Mouse (Mus musculus) cerebellum, postnatal 25 days (tissue): ENCODE measurements at regions not wholly inside any gene's neighbourhood (a gene's known extent, or its start where the extent isn't known, plus 50 kb on each side); places are given as distances from the start of the nearest gene placed in this dataset.

Source experiments
- DNase-seq, 2 experiments: peaks; one replicate each; pipeline ENCODE4 v3.0.0; 2021; ENCODE audit warnings: mixed read lengths in 2 of 2

DNA sequence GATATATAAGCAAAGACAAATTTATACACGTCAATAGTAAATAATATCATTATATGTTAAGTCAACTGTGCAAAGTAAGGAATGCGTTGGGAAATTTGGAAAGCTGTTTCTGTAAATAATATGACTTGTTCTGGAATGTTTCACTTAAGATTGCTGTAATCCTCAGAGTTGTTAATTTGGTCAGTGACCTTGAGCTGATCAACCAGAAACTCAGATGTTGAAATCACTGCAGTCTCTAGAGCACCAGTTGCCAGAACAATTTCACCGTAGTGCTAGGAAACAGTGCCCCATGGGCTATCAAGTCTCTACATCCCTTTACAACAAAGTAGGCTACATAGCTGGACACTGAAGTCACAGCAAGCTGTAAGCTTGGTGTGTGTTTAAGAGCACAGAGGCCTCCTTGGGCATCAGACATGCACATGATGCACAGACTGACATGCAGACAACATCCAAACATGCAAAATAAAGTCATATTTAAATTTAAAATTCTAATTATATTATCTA, 212.6 kb downstream of the Pik3r1 start:
- DNase-seq, result no peak

DNA sequence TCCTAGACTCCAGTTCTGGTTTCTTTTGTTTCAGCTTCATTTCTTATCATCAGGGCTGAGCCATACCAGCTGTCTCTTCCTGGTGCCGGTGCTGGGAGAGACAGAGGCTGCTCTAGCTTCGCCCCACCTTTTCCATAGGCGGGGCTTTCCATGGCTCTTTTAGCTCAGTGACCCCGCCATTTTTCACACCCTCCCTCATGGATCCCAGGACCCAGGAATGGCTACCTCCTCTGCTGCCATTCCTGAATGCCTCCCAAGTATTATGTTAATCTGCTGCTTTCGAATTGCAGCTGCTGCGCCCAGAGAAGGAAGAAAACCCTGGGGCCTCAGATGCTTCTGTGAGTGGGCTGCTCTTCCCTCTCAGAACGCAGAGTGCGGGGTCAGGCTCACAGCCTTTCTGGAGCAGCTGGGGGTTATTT, 214.9 kb downstream of the Pik3r1 start:
- DNase-seq, result no peak

DNA sequence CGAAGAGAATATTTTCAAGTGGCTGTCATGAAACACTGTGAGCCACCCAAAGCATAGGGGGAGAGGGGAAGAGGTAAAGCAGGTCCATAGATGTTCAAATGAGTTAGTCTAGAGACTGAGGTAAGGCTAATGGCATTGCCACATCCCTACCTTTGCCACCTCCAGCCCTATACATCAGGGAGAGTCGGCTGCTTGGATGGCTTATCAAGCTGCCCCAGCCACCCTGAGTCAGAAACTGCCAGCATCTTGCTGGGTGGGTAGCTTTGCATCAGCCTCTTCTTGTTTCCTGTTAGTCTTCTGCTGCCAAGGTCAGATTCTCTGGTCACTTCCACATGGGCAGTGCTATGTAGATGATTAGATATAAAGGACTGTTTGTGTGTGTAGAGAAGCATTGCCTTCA, 215.6 kb downstream of the Pik3r1 start:
- no peak for DNase-seq

DNA sequence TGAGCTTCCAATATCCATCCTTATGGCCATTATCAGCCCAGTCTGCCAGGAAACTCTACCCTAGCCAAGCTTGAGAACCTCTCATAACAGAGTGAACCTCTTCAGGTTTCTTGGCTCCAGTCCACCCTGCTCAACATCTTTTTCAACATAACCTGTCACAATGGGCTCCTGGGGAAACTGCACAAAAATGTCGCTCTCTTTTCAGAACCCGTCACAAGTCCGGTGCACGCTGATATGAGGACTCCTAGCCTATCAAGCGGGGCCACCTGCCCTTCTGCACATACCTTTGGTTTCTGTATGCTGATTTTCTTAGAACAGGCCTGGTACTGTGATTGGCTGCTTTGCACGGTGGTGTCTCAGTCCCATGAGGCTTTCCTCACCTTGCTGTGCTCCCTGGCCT, 216.9 kb downstream of the Pik3r1 start:
- DNase-seq, result peak; percentile 50 to 51

DNA sequence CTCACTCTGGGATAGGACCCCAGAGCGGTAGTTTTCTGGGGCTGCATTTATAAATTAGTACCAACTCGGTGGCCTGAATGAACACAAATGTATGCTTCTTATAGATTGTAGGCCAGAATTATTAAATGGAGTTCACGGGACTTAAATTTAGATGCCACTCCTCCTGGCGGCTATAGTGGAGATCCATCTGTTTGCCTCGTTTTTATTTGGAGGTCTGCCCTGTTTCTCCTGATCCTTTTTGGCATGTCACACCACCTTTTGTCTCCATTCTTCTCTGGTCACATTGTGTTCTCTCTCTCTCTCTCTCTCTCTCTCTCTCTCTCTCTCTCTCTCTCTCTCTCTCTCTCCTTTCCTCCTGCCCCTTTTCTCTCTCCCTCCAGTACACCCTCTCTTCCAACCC, 217.5 kb downstream of the Pik3r1 start:
- DNase-seq, result peak; percentile 31 to 59

DNA sequence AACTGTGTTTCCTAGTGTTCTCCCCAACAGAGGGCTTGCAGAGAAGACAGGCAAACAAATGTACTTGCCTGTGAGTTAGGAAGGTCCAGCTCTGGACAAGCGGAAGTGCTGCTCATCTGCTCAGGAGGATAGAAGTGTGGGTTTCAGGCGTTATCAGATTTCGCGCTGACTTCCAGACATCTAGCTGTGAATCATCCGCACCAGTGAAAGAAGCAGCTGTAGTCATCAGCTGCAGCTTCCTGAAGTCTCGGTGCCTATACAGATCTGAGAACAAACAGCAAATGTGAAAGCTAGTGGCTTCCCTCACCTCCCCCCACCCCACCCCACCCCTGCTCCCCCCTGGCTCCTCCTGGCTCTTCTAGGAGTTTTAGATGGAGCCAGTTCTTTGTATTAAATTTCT, 220.1 kb downstream of the Pik3r1 start:
- no peak for DNase-seq

DNA sequence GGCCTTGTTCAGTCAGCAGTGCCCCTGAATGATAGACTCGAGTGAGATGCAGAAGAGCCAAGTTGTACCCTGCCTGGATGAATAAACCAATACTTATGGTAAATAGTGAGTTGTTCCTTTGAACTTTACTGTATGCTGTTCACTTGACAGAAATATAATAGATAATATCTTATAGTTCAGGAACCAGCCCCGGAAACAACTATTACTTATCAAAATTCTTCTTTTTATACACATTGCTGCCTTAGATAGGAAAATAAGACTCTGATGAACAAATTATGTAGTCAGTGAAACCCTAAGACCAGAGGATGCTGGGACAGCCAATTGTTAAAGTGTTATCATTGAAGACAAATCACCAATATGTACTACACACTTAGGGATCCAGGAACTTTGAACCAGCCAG, 220.7 kb downstream of the Pik3r1 start:
- DNase-seq, result no peak

DNA sequence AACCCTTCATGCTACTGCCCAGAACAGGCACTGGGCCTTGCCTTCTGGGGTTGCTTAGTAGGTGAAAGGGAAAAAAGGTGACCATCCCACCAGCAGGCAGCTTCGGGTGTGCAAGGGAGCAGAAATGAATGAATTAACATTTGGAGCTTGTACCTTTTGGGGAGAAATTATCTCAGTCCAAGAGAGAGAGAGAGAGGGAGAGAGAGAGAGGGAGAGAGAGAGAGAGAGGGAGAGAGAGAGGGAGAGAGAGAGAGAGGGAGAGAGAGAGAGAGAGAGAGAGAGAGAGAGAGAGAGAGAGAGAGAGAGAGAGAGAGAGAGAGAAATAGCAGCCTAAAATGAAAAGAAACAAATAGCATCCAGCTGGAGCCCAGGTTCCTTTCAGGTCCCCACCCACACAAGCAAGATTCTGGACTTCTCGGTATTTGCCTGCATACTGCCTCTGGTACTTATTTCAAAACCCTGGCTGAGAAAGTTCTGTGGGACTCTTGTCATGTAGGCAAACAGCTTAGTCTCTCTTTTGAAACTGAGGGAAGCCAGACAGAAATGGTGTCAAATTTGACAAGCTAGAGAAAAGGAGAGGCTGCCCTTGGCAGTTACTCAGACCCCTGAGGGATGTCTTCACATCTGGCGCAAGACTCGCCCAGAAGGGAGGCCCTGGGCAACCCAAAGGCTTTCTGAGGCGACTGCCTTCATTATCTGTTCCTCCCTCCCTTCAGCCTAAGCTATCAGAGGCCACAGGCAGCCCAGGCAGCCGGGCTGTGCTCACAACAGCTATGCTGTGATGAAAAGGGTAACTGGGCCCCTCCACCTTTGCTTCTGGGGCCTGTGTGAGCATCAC, 222.5 kb downstream of the Pik3r1 start:
- DNase-seq, result no peak

DNA sequence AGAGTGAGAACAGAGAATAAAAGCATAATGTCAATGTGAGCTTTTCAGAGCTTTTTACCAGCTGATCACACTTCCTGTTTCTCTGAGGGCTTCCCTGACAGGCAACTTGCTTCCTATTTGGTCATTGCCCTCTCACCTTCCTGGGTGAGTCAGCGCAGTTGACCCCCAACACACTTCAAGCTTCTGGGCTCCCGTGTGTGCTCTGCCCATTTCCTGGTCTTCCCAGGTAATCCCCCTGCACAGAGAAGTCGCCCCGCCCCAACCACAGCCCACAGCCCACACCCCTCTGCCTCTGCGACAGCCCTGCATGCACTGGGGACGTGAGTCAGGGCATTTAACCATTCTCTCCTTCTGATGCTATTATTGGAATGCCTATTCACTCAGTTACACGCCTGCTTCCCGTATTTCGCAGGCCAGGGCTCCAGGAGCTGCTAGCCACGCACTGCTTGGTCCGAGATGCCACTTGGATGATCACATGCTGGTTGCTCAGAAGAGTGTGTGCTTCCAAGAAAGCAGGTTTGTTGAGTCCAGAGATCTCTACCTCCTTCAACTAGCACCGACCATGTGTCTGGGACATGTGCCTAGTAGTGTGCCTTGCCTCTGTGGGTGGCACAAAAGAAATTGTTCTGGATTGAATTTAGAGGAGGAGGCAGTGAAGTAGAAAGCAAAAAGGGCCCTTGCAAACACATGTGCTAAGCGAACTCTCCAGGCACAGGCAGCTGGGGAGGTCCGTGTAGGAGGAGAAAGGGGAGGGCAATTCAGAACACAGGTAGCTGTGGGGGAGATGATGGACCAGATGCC, 227.4 kb downstream of the Pik3r1 start:
- no peak for DNase-seq

DNA sequence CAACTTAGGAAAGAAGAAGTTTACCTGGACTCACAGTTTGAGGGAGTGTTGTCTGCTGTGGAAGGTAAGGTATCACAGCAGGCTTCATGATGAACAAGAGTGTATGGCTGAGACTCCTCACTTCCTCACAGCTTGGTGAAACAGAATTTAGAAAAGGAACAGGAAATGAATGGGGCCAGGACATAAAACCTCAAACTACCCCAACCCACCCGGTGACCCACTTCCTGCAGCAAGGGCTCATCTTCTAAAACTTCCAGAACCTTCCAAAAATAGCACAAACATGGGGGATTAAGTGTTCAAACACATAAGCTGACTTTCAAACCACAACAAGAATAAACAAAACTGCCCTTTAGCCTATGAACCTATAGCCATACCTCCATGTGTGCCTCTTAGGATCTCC, 229.9 kb downstream of the Pik3r1 start:
- DNase-seq, result no peak

DNA sequence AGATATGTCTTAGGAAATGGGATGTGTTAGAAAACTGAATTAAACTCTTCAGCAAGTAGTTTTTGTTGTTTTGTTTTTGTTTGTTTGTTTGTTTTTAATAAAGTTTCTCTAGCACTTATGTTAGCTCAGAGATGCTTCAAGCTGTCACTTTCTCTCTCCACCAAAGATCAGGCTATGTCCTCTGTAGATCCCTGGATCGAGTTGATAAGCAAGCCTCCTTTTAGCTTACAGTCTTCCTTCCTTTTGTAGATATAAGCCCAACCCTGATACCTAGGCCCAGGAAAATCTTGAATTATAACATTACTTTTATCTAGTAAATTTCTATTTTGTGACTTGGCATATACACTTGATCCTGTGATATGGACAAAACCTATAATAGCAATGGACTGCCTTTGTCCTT, 232.0 kb downstream of the Pik3r1 start:
- DNase-seq, result no peak

DNA sequence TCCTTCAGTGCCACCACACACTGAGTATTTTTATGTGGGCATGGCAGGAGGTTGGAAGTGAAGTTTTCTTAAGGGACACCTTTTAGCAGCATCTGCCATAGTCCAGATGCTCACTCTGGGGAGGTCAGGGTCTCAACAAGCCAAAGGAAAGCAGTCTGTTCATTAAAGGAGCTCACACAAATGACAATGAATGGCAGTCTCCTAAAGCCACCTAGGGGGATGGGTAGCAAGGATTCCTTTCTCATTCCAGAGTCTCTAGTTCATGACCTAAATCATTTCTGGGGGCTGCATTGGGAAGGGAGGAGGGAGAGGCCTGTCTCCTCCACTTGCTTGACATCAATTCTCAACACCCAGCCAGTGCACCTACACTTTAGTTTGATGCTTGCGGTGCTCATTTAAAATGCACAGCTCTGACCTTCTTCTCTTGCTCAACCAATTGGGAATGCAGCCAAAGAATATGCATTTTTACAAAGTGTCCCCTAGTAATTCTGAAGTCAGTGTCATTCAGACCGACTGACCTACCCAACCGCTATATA, 232.6 kb downstream of the Pik3r1 start:
- no peak for DNase-seq

DNA sequence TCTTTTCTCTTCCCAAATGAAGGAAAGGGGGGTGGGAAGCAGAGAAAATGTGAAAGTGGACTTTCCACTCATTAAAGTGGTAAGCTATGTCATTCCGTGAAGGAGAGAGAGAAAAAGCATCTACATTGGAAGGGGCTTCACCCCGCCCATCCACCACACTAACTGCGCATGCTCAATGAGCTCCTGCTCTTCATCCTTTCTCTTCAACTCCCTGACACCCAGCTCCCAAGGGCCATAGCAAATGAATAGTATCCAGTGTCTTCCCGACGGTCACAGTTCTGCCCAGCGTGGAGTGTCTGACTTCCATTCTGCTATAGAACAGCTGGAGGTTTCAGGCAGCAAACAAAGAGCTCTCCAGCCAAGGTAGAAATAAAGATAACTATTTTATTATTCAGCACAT, 233.5 kb downstream of the Pik3r1 start:
- no peak for DNase-seq

DNA sequence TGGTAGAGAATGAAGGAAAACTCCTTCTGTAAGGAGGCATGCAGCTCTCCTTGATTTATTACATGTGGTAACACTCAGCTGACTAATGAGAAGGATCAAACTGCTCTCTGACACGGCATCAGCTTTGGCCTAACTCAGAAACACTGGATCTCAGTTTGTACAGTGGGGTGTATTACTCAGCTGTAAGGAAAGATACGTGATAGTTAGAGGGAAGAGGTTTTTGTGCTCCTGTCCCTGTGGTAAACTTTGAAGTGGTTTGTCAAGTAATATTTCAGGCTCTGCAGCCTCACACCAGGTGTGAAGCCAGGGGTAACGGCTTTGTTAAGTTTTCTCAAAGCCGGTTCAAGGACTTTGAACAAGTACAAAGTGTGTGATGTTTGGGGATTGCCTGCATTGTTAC, 235.1 kb downstream of the Pik3r1 start:
- no peak for DNase-seq

DNA sequence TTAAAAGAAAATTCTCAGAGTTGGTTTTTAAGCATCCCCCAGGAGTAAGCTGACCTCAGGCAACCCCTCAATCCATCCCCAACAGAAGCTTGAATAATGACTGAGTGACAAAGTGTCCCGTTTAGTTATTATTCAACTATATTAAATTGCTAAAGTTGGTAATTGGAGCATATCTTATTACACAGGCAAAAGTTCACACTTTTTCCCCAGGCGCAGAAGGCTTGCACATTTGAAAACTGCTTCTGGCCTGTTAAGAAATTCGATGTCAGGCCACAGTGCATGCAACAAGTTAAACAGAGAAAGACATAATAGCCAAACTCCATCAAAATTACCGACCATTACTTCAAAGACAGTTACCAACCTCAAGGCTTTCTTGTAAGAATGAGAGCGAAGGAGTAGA, 240.3 kb downstream of the Pik3r1 start:
- DNase-seq, result no peak

DNA sequence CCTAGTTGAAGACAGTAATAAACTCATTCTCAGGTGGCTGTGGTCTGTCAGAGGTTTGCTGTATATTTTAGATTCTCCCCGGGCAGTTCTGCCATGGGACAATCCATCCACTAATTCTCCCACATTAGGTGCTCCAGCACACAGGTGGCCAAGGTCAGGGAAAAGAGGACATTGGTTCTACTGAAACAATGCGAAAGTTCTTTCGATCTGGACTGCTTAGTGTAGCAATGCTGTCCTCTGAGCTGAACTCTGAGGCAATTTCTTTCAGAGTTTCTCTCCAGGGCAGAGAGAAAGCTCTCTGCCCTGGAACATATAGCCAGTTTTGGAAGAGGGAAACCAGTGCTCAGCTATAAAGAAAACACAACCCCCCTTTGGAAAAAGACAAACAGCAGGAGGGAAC, 243.2 kb downstream of the Pik3r1 start:
- no peak for DNase-seq

DNA sequence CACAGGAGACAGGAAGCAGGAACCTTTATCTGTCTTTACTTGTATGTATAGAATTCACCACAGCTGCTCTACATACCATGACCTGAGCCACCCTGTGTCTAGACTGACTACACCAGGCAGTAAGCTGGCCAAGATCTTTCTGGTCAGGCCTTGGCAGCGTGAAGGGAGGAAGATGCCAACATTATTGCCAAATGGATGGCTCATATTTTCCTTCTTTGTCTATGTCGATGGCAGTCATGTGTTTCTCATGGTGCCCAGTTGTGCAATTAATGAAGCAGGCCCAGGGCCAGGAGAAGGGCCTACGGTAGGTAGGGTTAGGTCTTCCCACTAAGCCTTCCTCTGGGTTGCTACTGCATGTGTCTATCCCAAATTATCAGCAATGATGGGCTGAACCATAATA, 243.8 kb downstream of the Pik3r1 start:
- peak in 1 of 2 experiments; percentile 32 for DNase-seq

DNA sequence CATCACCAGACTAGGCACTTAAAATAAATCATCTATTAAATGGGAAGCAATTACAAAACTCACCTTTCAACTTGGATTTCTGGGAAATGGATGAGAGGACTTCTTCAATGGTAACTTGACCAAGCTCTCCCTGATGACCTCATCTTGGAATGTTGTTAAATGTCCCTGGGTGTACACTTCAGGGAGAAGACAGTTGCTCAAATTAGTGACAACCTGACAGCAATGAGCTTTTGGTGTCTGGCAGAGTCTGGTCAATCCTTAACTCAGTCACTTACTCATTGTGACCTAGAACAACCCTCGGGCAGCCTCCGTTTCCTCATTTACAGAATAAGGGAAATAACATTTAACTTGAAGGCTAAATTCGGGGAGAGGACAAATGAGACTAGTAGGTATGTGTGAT, 244.5 kb downstream of the Pik3r1 start:
- no peak for DNase-seq

DNA sequence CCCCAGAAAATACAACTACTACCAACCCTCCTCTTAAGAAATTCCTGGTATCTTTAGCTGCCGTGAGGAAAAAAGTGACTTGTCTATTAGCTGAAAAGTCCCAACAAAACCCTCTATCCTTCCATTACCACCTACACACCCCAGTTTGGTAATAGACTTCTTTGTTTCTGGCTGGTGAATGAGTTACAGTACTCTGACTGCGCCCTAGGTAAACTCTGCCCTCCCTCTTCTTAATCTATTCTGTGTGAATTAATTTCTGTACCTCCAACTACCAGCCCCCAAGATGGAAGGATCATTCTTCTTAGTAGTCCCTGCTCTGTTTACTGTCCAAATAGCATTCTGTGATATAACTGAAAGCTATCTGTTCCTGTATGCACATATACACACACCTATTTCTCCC, 245.4 kb downstream of the Pik3r1 start:
- DNase-seq, result no peak

DNA sequence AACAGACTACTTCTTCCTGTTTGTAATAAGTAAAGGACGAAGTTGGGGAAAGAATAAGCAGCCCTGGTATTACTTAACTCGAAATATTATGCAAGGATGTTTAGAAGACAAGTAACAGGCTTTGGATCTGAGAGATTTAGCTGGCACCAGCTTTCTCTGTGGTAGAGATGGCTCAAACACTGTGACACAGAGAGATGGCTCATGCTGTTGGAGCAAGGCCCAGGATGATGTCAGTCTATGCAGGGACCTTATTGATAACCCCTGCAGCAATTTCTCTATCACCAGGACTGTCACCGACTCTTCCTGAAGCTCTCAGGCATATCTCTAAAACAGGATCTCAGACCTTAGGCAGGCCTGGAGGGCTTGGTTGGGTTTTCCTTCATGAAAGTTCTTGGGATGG, 254.7 kb downstream of the Pik3r1 start:
- DNase-seq, result peak in 1 of 2 experiments; percentile 49

DNA sequence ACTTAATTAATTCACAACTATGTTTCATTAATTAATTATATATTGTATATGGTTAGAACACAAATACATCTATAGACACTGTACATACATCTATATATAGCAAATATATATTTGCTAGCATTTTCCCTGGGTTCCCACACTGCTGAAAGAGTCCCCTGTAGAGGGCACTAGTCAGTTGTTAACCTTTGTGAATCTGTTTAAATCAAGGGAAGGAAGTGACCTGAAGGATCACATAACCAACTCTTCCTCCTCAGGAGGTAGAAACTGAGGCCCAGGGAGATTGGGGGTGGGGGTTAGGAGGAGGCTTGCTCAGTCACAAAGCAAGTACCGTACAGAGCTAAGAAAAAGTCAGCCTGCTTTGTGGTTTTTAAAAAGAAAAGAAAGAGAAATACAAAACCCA, 258.1 kb downstream of the Pik3r1 start:
- DNase-seq, result peak in 1 of 2 experiments; percentile 28

DNA sequence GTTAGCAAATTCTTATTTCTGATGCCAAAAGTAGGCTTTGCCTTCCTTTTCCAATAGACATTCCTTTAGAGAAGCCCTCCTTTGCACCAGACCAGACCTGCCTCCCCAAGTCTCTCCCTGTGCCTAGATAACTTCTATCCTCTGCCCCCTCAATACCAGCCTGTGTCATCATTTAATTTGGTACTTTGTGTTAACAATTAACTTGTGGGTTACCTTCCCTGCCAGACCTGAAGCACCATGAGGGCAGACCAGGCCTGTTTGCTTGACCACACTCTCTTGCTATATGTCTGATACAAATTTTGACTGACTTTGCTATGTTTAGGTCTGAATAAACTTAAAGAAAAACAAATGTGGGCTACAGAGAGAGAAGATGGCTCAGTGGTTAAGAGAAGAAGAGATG, 259.7 kb downstream of the Pik3r1 start:
- no peak for DNase-seq

DNA sequence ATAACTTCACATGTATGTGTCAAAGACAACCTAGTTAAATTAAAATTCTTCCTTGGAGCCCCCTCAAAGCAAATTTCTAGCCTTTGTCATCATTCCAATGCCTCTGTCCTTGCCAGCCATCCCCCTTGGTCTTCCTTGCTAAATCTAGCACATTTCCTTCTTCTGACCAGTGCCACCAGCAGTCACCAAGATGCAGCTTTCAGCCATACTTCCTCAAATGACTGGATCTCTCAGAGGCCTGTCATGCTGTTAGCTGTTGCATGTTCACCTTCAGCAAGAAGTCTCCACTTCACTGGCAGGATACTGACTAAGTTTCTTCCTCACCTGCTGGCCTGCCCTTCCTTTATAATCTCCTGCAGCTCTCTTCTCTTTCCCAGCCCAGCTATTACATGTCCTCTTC, 261.3 kb downstream of the Pik3r1 start:
- no peak for DNase-seq

DNA sequence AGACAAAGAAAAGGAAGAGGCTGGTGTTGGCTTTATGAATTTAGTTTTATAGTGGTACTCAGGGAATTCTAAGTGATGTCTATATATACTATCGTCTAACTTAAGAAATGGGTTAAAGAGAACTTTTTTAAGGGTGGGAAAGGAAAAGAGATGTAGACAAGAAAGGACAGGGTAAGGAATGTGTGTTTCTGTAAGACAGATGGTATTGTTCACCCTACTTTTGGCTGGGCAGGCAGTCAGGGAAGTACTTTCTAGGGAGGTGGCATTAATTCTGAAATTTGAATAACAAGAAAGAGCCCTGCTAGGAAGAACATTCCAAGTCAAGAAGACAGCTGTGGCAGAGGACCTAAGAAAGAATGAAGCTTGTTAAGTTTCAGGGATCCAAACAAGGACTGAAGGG, 263.0 kb downstream of the Pik3r1 start:
- DNase-seq, result no peak
